Mouse (Mus musculus): Measurements from ENCODE around the gene Pou2f1.

Gene Pou2f1

GRCm38 (mm10) chr1:165961676-165962364 lies 40.7 kb downstream of the Pou2f1 start:
- DNase-seq (ENCODE audit: extremely low spot score, low spot score), result no peak

GRCm38 (mm10) chr1:165958159-165958558 lies 44.3 kb downstream of the Pou2f1 start:
- no peak for DNase-seq (ENCODE audit: extremely low spot score, low spot score)

GRCm38 (mm10) chr1:165948214-165948813 lies 54.2 kb downstream of the Pou2f1 start:
- no peak for DNase-seq (ENCODE audit: extremely low spot score, low spot score)

GRCm38 (mm10) chr1:165943270-165943669 lies 59.2 kb downstream of the Pou2f1 start:
- no peak for DNase-seq (ENCODE audit: extremely low spot score, low spot score)

- DNase-seq (ENCODE audit: extremely low spot score, low spot score), result no peak
Measured at GRCm38 (mm10) chr1:165935466-165935818, 67.0 kb downstream of the Pou2f1 start.

- DNase-seq (ENCODE audit: extremely low spot score, low spot score), result no peak
Measured at GRCm38 (mm10) chr1:165934648-165935465, 67.6 kb downstream of the Pou2f1 start.

GRCm38 (mm10) chr1:165933915-165934647 lies 68.4 kb downstream of the Pou2f1 start:
- no peak for DNase-seq (ENCODE audit: extremely low spot score, low spot score)

- no peak for DNase-seq (ENCODE audit: extremely low spot score, low spot score)
Measured at GRCm38 (mm10) chr1:165932842-165933241, 69.6 kb downstream of the Pou2f1 start.

GRCm38 (mm10) chr1:165930510-165930909 lies 72.0 kb downstream of the Pou2f1 start:
- DNase-seq (ENCODE audit: extremely low spot score, low spot score), result no peak

- no peak for DNase-seq (ENCODE audit: extremely low spot score, low spot score)
Measured at GRCm38 (mm10) chr1:165927507-165928279, 74.8 kb downstream of the Pou2f1 start.

GRCm38 (mm10) chr1:165925207-165925606 lies 77.3 kb downstream of the Pou2f1 start:
- DNase-seq (ENCODE audit: extremely low spot score, low spot score), result no peak

- DNase-seq (ENCODE audit: extremely low spot score, low spot score), result no peak
Measured at GRCm38 (mm10) chr1:165922488-165922887, 80.0 kb downstream of the Pou2f1 start.

GRCm38 (mm10) chr1:165921026-165921425 lies 81.5 kb downstream of the Pou2f1 start:
- DNase-seq (ENCODE audit: extremely low spot score, low spot score), result no peak

GRCm38 (mm10) chr1:165914416-165914801 lies 88.1 kb downstream of the Pou2f1 start:
- no peak for DNase-seq (ENCODE audit: extremely low spot score, low spot score)

- DNase-seq (ENCODE audit: extremely low spot score, low spot score), result no peak
Measured at GRCm38 (mm10) chr1:165913720-165914415, 88.6 kb downstream of the Pou2f1 start.

GRCm38 (mm10) chr1:165909471-165909870 lies 93.0 kb downstream of the Pou2f1 start:
- DNase-seq (ENCODE audit: extremely low spot score, low spot score), result no peak

GRCm38 (mm10) chr1:165908806-165909205 lies 93.7 kb downstream of the Pou2f1 start:
- DNase-seq (ENCODE audit: extremely low spot score, low spot score), result no peak

GRCm38 (mm10) chr1:165908153-165908552 lies 94.3 kb downstream of the Pou2f1 start:
- no peak for DNase-seq (ENCODE audit: extremely low spot score, low spot score)

- DNase-seq (ENCODE audit: extremely low spot score, low spot score), result no peak
Measured at GRCm38 (mm10) chr1:165903596-165903995, 98.9 kb downstream of the Pou2f1 start.

GRCm38 (mm10) chr1:165891686-165892085 lies 110.8 kb downstream of the Pou2f1 start:
- no peak for DNase-seq (ENCODE audit: extremely low spot score, low spot score)
